Mouse (Mus musculus) fibroblast of lung, adult 2 months (primary cell): ENCODE measurements around the gene Ckm.

Experiments
- DNase-seq: peaks from one replicate; pipeline ENCODE4 v3.0.0-alpha.2; 2011; ENCODE audit warnings: low read depth

Gene Ckm

DNA sequence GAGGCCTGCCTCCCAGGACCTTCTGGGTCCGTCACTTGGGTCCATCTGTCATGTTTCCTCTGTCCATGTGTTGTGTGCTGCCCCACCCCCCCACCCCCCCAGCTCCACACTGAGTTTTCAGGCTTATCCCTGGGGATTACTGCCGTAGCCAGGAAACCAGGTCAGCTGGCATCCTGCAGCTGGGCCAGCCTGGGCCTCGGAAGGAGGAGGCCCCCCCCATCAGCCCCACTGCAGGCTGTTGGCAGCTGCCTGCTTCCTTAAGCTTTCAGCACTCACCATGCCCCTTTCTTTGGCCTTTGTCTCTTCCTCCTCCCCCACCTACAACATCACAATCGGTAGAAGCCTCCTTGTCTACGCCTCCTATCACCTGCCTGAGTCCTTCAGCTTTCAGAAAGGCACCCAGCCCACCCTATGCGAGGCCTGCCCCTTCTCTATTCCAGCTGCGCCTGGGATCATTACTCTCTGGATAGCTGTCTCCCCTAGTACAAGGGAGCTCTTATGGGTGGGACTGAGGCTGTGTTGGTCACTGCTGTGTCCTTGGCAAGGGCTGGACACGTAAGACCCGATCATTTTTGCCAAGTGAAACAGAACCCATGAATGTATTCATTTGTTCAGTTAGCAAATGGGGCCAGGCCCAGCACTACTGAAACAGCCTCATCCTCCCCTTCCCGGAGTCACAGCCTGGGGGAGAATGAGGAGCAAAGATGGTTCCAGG lies 15.7 kb upstream of the Ckm start:
- DNase-seq: no peak

DNA sequence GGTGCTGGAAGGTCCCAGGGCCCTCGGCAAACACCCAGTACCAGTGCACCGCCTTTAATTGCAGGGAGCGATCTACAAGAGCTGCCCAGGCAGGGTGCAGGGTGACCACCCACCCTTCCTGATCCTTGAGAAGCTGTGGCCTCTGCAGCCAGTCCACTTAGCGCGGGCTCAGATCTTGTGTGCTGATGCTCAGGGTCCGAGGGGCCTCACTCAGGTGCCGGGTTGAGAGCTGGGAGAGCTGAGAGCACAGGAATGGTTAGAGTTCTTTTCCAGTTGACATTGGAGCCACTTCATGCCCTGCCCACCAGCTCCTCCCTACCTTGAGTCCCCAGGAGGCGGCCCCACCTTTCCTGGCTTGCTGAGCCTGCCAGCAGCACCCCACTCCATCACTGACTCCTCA lies 10.1 kb upstream of the Ckm start:
- no peak for DNase-seq

DNA sequence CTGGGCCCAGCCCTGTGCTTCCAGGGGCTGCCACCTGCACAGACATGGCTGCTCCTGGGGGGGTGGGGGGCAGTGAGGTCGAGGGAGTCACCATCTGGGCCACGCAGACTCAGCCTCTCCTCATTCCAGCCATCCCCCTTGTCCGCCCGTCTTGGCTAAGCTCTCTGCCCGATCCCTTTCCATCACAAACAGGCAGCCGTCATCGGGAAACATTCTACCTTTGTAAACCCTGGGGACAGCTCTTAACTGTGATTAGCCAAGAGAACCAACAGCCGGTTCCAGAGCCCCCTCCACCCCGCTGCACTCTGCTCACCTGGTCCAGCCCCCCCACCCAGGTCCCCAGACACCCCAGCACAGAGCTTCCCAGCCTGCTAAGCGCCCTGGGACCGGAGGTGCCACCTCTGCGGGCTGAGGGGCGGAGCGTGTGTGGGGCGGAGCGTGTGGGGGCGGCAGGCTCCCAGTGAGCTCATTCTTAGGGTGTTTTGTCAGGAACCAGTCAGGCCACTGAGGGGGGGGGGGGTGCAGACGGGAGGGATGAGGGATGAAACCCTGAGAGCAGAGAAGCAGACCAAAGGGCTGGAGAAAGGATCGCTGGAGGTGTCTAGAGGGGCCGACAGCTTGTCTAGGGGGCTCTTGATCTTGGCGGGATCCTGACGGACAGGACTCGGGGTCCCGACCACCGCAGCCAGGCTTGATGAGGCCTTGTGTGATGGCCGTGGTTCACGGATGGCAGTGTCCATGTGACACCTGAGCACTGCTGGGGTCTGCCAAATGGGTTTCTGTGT lies 4.9 kb upstream of the Ckm start:
- peak; percentile 35 for DNase-seq

DNA sequence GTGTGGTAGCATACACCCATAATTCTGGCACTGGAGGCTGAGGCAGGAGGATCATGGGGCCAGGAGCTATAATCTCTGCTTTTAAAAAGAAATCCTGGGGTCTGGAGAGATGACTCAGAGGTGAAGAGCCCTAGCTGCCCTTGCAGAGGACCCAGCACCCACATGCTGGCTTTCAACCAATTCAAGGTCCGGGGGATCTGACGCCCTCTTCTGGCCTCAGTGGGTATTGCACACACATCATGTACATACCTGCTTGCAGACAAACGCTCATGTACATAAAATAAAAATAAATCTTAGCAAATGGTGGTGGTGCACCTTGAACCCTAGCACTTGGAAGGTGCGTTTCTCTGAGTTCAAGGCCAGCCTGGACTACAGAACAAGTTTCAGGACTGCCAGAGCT lies 3.6 kb upstream of the Ckm start:
- DNase-seq: no peak

DNA sequence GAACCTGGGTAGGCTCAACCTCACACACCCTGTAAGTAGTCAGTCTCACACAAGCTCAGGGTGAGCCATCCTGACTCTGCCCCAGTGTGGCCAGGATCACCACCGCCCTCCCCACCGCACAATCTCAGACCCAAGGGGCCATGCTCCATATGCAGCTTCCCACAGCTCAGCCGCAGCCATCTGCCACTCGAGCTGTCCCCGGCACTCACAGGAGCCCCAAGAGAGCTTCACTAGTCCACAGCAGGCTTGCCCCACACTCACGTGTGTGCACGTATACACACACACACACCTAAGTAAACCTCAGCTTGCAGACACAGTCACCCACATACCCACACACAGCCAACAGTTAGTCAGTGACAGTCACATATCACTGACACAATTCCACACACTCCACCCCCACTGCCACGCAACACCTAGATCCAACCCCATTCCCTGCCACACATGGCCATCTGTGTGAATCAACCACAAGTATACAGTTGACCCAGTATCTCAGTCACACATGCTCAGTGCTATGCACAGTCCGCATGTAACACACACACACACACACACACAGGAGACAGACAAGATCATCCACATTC lies 2.0 kb upstream of the Ckm start:
- DNase-seq: no peak

DNA sequence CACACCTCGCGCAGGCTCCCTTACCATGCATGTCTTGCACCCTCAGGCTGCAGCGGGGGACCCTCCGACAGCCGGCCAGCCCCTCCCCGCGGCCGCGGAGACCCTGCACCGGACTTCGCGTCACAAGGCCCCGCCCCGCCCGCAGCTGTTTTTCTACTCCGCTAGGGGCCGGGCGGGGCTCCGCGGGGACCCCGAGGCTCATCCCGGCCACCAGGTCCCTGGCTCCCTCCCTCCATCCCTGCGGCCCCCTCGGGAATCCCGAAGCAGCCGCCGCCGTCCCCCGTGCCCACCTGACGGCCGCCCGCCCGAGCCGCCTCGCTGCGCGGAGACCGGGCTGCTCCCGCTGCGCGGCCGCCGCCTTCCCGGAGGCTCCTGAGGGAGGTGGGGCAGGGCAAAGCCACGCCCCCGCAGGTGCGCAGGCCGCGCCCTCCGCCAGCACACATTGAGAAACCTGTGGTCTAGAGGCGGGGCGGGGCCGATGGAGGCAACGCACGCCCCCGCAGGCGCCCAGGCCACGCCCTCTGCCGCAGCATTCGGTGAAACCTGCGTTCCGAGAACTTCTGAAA lies 762 bp upstream of the Ckm start, which contains the start of gene Klc3:
Gene Klc3, minus strand, starts transcription at position 374 of the 566 bp plus-strand sequence.
- no peak for DNase-seq

DNA sequence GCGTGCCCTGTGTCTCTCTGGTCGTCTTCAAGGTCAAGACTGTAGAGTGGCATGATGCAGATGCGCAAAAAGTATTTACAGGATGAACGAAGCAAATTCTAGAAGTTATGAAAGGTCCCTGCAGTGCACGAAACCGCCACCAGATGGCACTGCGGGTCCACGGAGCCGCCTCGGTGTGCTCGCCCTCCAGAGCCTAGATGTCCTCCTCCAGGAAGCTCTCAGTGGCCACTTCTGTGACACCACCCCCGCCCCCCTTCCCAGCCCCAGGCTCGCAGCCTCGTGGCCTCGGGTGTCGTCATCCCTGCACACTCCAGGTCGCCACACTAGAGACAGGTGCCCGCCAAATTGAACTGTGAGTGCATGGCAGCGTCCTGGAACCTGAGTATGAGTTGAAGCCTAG lies 841 bp downstream of the Ckm start:
- peak; percentile 36 for DNase-seq

DNA sequence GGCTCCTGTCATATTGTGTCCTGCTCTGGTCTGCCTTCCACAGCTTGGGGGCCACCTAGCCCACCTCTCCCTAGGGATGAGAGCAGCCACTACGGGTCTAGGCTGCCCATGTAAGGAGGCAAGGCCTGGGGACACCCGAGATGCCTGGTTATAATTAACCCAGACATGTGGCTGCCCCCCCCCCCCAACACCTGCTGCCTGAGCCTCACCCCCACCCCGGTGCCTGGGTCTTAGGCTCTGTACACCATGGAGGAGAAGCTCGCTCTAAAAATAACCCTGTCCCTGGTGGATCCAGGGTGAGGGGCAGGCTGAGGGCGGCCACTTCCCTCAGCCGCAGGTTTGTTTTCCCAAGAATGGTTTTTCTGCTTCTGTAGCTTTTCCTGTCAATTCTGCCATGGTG lies 5.2 kb downstream of the Ckm start:
- no peak for DNase-seq

DNA sequence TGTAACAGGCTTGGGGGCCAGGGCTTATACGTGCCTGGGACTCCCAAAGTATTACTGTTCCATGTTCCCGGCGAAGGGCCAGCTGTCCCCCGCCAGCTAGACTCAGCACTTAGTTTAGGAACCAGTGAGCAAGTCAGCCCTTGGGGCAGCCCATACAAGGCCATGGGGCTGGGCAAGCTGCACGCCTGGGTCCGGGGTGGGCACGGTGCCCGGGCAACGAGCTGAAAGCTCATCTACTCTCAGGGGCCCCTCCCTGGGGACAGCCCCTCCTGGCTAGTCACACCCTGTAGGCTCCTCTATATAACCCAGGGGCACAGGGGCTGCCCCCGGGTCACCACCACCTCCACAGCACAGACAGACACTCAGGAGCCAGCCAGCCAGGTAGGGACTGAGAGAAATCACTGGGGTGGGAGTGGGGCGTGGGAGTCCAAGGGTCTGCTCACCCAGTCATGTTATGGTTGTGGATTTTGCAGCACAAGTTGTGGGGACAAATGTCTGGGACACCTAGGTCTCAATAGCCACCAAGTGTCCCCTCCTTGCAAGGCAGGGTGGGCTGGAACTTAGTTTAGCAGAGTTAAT lies 6.3 kb downstream of the Ckm start:
- DNase-seq: no peak

DNA sequence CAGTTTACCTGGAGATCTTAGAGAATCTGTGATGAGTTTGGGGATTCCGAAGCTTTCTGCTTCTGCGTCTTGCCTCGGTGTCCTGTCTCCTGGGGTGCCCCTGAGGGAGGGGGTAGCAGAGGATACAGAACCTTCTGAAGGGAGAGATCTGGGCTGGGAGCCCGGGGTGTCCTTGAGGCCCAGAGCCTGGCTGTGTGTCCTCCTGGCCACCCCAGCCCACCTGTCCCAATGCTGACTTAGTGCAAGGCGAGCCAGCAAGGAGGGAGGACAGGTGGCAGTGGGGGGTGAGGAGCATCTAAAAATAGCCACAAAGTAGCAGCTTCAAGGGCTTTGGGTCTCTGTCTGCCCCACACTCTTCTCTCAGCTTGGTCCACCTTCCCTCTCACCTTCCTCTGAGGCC lies 7.2 kb downstream of the Ckm start:
- DNase-seq: no peak

DNA sequence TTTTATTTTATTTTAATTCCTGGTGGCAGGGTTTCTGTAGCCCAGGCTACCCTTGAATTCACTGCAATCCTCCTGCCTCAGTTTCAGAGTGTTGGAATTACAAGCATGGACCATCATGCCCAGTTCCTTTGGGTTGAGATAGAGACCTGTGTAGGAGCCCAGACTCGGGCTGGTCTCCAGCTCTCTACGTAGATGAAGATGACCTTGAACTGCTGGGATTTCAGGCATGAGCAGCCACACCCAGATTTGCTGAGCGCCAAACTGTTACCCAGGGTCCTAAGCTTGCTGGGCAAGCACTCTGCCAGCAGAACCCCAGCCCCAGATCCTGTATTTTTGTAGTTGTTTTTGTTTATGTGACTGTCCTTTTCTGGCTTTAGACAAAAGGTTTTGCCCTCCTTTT lies 8.9 kb downstream of the Ckm start:
- no peak for DNase-seq

DNA sequence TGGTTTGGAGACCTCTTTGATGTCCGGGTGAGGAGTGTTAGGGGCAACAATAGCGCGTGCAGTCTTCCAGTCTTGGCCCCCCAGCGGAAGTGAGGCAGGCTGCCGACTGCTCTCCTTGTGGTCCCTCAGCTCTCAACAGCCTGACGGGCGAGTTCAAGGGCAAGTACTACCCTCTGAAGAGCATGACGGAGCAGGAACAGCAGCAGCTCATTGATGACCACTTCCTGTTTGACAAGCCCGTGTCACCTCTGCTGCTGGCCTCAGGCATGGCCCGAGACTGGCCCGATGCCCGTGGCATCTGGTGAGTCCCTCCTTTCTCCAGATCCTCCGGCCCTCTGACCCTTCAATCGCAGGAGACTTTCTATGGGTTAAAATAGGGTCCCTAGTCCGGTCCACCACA lies 12.0 kb downstream of the Ckm start:
- no peak for DNase-seq

DNA sequence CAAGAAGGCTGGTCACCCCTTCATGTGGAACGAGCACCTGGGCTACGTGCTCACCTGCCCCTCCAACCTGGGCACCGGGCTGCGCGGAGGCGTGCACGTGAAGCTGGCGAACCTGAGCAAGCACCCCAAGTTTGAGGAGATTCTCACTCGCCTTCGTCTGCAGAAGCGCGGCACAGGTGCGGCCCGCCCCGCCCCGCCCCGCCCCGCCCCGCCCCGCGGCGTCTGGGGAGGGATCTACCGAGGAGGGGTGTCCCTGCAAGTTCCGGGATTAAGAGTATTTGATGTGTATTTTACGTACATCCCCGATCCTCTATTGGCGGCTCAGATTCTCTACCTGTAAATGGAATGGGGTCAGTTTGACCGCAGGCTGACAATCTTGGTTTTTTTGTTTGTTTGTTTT lies 15.5 kb downstream of the Ckm start:
- DNase-seq: no peak

DNA sequence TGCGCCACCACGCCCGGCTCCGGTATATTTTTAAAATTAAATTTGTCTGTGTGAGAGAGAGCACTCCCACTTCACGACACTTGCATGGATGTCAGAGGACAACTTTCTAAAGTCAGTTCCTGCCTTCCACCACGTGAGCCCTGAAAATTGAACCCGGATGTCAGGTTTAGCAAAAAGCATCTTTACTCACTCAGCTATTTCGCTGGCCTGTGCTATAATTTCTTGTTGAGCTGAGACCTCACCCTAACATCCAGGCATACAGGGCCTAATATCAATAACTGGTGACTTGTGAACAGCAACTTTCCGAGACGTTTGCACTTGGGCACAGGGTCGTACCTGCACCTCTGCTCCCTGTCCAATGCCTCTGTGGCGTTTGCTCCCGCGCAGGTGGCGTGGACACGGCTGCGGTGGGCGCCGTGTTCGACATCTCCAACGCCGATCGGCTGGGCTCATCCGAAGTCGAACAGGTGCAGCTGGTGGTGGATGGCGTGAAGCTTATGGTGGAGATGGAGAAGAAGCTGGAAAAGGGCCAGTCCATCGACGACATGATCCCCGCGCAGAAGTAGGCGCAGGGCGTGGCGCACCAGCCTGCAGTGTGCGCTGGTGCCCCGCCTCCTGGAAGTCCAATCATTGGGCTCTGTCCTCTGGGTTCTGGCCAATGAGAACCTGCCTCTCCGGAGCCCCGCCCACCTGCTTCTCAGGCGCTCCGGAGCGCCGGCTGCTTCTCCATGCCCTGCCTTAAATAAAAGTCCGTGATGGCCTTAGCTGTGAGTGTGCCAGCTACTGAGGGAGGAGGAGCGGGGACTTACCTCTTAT lies 16.5 kb downstream of the Ckm start:
- DNase-seq: peak; percentile 40

DNA sequence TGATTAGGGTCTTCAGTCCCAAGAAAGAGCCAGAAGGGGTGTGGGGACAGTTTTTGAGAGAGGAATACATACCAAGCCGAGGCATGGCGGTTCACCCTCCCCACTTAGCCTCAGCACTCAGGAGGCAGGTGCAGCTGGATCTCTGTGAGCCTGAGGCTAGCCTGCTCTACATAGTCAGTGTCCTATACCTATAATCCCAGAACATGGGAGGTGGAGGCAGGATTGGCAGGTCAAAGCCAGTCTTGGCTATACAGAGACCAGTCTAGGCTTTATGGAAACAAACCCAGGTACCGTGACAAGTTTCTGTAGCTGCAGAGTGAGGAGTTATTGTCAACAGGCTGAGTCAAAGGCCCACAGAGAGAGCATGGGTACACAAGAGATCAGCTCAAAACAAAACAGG lies 18.5 kb downstream of the Ckm start:
- DNase-seq: no peak

DNA sequence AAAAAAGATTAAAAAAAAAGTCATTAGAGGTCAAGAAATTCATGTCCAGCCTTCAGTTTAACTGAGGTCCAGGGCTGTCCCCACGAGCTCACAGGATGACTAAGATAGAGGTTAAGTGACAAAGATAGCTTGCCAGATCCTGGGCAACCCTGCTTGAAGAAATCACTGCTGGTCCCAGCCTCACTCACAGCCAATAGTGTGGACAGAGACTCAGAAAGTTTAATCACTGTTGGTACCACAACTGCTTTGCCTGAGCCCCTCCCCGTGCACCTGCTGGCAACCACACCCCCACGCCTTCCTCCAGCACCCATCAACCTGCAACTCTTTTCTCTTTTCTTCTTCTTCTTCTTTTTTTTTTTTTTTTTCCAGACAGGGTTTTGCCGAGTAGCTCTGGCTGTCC lies 19.5 kb downstream of the Ckm start:
- DNase-seq: no peak

DNA sequence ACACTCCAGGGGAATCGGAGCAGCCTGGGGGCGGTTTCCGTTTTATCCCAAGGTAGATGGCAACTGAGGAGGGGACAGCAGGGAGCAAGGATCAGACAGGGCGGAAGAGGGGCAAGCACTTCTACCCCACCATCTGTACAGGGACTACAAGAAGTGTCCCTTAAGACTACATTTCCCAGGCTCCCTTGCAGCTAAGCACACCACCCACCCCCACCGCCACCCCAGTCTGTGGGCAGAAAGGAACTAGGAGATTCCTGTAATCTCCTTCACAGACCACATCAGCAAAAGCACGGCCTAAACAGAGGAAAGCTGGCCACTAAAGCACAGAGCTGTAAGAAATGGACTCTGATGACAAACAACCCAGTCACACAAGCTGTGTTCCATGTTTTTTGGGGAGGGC lies 21.8 kb downstream of the Ckm start:
- no peak for DNase-seq

DNA sequence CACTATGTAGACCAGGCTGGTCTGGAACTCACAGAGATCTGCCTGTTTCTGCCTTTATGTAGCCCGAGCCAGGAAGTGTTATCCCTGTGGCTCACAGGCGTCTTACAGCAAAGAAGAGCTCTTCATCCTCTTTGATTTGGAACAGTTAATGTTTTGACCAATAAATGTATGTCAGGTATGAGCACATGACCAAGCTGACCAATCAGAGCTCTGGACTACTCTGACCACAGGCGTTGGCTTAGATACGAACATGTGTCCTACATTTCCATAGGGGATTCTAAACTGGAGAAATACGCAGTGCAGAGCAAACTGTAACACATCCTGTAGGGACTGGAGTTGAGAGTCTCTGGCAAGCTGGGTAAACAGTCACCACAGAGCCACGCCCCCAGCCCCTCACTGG lies 22.3 kb downstream of the Ckm start:
- DNase-seq: no peak

DNA sequence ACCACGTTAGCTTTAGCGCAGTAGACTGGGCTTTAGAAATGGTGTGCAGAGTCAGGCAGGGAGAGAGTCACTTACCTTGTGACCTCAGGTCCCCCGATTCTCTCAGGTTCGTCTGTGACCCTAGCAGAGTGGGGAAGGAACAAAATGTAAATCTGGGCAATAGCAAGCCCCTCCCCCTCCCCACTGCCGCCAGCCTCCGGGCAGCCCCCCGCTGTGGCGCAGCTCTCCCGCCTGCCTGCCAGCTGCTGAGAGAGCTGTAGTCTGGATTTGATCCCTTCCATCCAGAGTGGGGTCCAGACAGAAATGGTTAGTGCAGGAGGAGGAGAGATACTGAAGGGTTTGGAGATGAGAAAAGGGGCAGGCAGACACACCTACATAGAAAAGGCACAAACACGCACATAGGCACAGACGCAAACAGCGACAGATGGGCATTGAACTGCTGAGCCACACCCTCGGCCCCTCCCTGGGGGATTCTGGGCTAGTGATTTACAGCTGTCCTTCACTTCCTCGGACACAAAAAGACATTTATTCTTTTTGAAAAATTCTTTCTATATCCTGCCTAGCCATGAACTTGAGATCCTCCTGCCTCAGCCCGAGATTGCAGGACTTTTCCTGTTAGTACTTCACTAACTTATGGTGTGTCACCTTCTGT lies 23.5 kb downstream of the Ckm start:
- no peak for DNase-seq

DNA sequence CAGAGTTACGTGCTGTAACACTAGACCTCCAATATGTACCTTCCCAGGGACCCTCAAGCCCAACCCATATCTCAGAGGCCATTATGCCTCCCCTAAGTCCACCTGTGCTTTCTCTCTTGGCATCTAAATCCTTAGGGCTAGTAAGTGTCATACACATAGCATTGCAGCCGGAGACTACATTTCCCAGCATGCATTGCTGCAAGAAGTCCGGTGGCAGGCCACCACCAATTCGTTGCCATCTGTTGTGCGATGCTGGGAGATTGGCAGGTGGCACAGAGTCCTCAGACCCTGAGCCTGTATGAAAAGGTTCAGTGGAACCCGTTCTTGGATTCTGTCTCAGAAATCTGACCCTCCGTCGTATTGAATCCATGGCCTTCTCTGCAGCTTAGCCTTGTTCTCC lies 25.1 kb downstream of the Ckm start:
- DNase-seq: no peak

DNA sequence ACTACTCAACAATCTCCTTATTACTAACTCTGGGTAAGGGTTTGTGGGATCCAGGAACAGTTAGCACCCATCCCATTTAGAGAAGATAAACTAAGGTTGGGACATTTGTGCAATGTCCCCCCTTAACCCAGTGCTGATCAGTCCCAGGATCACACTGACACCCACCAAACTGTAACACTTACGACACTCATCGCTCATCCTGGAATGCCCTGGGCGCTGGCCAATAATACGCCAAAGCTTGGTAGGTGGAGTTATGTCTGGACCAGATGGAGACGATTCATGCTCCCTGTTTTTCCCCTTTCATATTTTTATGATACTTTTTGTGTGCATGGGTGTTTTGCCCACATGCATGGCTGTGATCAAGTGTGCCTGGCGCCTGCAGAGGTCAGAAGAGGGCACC lies 25.8 kb downstream of the Ckm start:
- DNase-seq: no peak
